Mouse (Mus musculus) cortical plate, adult 2 months (tissue): ENCODE data around the gene Gm28035.

Experiments
- CTCF ChIP-seq: fragments of 200-500 bp; IDR thresholded peaks from 2 replicates; pipeline ENCODE4 v1.5.1; 2011; ENCODE audit warnings: mild to moderate bottlenecking, control low read depth, low read length; ENCODE audit not compliant: insufficient read depth; ENCODE audit errors: extremely low read depth
- POLR2A ChIP-seq: fragments of 200-500 bp; IDR thresholded peaks from 2 replicates; pipeline ENCODE4 v1.6.1; 2011; ENCODE audit warnings: mild to moderate bottlenecking, low read length, control low read depth; ENCODE audit not compliant: insufficient read depth; ENCODE audit errors: extremely low read depth

DNA sequence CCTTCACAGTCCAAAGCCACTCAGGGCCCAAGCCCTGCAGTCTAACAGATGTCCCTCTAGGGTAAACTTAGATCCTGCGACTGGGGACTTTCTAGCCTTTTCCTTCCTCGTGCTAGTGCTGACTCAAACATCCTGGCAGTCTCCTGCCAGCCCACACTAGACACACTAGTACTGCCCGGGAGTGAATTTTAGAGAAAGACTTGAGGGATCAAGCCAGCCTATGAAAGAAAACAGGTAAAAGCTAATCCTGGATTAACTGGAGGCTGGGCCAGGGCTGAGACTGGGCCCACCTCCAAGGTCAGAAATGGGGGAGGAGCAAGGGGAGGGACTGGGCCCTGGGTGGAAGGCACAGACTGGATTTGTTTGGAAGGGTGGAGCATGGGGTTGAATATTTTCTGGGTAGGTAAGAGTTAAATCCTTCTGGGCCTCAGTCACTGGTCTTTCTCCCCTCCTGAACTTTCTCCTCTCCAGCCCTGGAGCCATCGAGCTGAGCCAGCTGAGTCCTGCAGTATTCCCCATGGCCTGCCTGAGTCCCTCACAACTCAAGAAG is 26.1 kb downstream of the Gm28035 start:
- TF ChIP-seq POLR2A = no peak
- no peak for TF ChIP-seq CTCF
